Mouse (Mus musculus) cerebellum, adult 2 months (tissue): ENCODE results near the gene Blcap.

Experiments
- CTCF ChIP-seq: fragments of 200-500 bp; IDR thresholded peaks from 2 replicates; pipeline ENCODE4 v1.5.1; 2011; ENCODE audit warnings: low read depth, mild to moderate bottlenecking, control low read depth, low read length, moderate library complexity, borderline replicate concordance; ENCODE audit not compliant: insufficient read depth
- POLR2A ChIP-seq: fragments of 200-500 bp; IDR thresholded peaks from 2 replicates; pipeline ENCODE4 v1.6.1; 2011; ENCODE audit warnings: low read length, control low read depth, borderline replicate concordance; ENCODE audit not compliant: insufficient read depth

DNA sequence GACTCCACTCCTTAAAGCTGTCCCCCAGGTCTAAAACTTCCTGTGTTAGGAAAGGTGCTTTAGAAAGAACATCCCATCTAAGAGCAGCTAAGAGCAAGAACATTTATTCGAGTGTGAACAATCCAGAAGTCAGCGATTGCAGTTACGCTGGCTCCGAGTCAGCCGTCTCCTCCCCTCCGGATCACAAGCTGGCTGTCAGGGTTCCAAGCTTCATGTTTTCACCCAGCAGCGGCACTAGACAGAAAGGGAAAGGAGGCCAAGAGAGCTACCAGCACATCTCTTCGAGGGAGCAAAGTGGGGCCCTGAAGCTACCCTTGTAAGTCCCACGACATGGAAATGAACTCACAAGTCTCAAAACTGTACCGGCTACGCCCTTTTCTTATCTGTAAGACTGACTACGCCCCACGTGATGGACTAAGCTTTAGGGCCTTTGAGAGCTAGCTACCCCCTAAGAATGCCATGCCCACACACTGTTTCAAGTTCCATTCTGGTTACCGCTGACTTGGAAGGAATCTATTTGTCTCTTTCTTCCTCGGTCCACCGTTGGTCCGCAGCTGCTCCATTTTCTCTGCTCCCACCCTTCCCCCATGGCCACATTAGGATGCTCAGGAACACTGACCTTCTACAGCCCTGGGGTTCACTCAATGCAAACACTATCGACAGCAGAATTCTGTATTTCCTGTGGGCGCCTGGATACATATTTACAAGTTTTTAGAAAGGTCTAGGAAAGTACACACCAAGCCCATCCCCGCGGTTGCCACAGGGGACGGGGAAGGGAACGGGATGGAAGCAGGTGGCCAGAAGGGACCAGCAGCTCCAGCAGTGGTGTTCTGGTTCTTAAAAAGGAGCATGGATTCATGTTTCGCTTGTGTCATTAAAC lies 30.8 kb downstream of the Blcap start:
- TF ChIP-seq CTCF, result no peak
- TF ChIP-seq POLR2A, result no peak
